ENCODE assay signal across 9 mouse cellular contexts in the genomic region with DNA sequence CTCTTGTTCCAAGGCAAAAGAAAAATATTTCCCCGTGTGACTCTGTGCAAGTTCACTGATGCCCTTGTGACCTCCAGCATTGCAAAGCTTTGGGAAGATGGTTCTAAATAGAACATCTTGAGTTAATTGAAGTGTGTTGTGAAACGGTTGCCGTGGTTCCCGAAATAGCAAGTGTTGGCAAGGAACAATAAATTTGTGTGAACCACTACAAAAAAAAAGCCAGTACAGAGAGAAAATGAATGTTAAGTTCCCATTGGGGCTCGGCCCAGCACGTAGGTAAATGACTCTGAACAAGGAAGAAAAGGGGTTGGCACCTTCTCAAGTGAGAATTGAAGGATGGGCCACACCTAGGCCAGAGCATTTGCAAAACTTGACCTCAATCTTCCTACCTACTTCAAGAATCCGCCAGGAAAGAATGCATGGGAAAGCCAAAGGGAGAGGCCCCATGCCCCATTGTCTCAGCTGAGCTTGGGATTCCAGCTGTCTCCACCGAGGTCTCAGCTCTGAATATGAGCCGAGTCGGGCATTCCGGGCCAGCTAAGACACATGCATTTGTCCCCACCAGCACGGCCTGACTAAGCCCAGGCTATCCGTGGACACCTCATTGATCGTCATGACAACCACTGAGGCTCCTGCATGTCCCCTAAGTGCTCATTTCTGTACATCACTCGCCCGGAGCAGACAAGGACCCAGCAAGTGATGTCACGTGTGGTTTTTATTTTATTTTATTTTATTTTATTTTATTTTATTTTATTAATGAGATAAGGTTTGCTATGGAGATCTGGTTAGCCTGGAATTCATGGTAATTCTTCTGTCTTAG. TPM values are rescaled to one million over a fixed set of nuclear protein-coding genes. Genes with fewer than 3 reads are reported as not detected.
DNase-seq lines count a peak whose midpoint lies in the region; ATAC-seq and TF ChIP-seq lines count a peak whose summit lies in the region.
"Had no signal": no experiment of that assay in that cellular context is flagged by ENCODE, and none has a peak within 500 bp of the region (broad histone marks: within the 10 kb centered on the region; RNA-seq: fewer than 3 reads in every experiment).

No protein-coding gene starts in this region.

- H3K4me3 ChIP-seq in liver, adult 2 months (ENCODE audit: insufficient read depth, low read depth, low read length): no peak overlapping the region
- no peak overlapping the region for H3K4me3 ChIP-seq in liver, postnatal 0 days (ENCODE audit: low read depth, low read length)
- no peak overlapping the region for H3K4me3 ChIP-seq in thymus, adult 2 months (ENCODE audit: control insufficient read depth, insufficient read depth, low read length)
- H3K4me3 ChIP-seq in hindbrain, embryonic 12.5 days: no peak overlapping the region

- TF ChIP-seq CTCF in liver, adult 2 months (IDR thresholded peaks at IDR 0.05; ENCODE audit: low read depth, low read length): no peak
- no peak for TF ChIP-seq CTCF in liver, postnatal 0 days (IDR thresholded peaks at IDR 0.05; ENCODE audit: low read depth)
- TF ChIP-seq CTCF in thymus, adult 2 months (IDR thresholded peaks at IDR 0.05; ENCODE audit: borderline replicate concordance, control insufficient read depth, extremely low read depth, insufficient read depth, low read length, poor library complexity): no peak

- H3K27me3 ChIP-seq in liver, adult 2 months (ENCODE audit: control insufficient read depth, insufficient read depth, low read length): no peaks in the 10 kb centered on the region
- H3K27me3 ChIP-seq in liver, postnatal 0 days (ENCODE audit: insufficient read depth, low read length): no peaks in the 10 kb centered on the region
- no peaks in the 10 kb centered on the region for H3K27me3 ChIP-seq in thymus, adult 2 months (ENCODE audit: control insufficient read depth, insufficient read depth, low read length)
- H3K27me3 ChIP-seq in hindbrain, embryonic 12.5 days: no peaks in the 10 kb centered on the region

- H3K79me2 ChIP-seq in liver, adult 2 months (ENCODE audit: control insufficient read depth, insufficient read depth, low read length): no peaks in the 10 kb centered on the region

- intact Hi-C loops in heart, postnatal 10 days (cut with DNase I): no loop called here

- ATAC-seq in liver, postnatal 0 days: no peak
- peak; percentile 34 for ATAC-seq in activated CD4-positive, CD25-positive, alpha-beta regulatory T cell, adult 4 months
- ATAC-seq in hindbrain, embryonic 12.5 days (ENCODE audit: low FRiP score): no peak

- H3K9ac ChIP-seq in liver, adult 2 months (ENCODE audit: low read depth, low read length): no peak overlapping the region
- no peak overlapping the region for H3K9ac ChIP-seq in liver, postnatal 0 days (replicated peaks)
- H3K9ac ChIP-seq in hindbrain, embryonic 12.5 days: no peak overlapping the region

- TF ChIP-seq EP300 in liver, postnatal 0 days (IDR thresholded peaks at IDR 0.05; ENCODE audit: low read depth): no peak

- WGBS in liver, adult 2 months: 79% methylated on average over 17 of the region's 17 CpGs
- WGBS in liver, postnatal 0 days (ENCODE audit: insufficient replicate concordance): 76% methylated on average over 17 of the region's 17 CpGs
- 64% methylated on average over 17 of the region's 17 CpGs for WGBS in thymus, adult 2 months
- WGBS in hindbrain, embryonic 12.5 days: 55% methylated on average over 17 of the region's 17 CpGs

- no peaks in the 10 kb centered on the region for H3K4me1 ChIP-seq in liver, adult 2 months (ENCODE audit: control insufficient read depth, insufficient read depth, low read length)
- peaks cover 7% of the 10 kb centered on the region for H3K4me1 ChIP-seq in liver, postnatal 0 days (ENCODE audit: insufficient read depth)
- peaks cover 19% of the 10 kb centered on the region for H3K4me1 ChIP-seq in thymus, adult 2 months (replicated peaks; ENCODE audit: control insufficient read depth, insufficient read depth, low read length)
- peaks cover 4% of the 10 kb centered on the region; the same call in 1 of the 2 replicates for H3K4me1 ChIP-seq in hindbrain, embryonic 12.5 days

- peak; percentile 7 for DNase-seq in liver, adult 2 months (ENCODE audit: extremely low read depth, low read depth, low spot score)
- DNase-seq in liver, postnatal 0 days: no peak
- peak; percentile 40 to 53 for DNase-seq in heart, postnatal 10 days
- DNase-seq in naive thymus-derived CD4-positive, alpha-beta T cell, adult 2 months (ENCODE audit: low read depth): peak; percentile 67
- DNase-seq in kidney, adult 11 months: no peak
- DNase-seq in thymus, adult 2 months: no peak

- TF ChIP-seq POLR2A in liver, adult 2 months (IDR thresholded peaks at IDR 0.05; ENCODE audit: extremely low read depth, insufficient read depth, low read length): no peak
- TF ChIP-seq POLR2A in thymus, adult 2 months (IDR thresholded peaks at IDR 0.05; ENCODE audit: control insufficient read depth, extremely low read depth, insufficient read depth, low read length, poor library complexity): no peak

- no peak overlapping the region for H3K4me2 ChIP-seq in liver, postnatal 0 days (ENCODE audit: low read depth, low read length)
- H3K4me2 ChIP-seq in hindbrain, embryonic 12.5 days (replicated peaks): no peak overlapping the region

- no peak overlapping the region for H3K27ac ChIP-seq in liver, adult 2 months (replicated peaks; ENCODE audit: insufficient read depth, low read depth, low read length)
- H3K27ac ChIP-seq in liver, postnatal 0 days (ENCODE audit: low read depth): no peak overlapping the region
- H3K27ac ChIP-seq in thymus, adult 2 months (ENCODE audit: control insufficient read depth, insufficient read depth, low read length): no peak overlapping the region
- H3K27ac ChIP-seq in hindbrain, embryonic 12.5 days: no peak overlapping the region
- H3K27ac ChIP-seq: kidney, postnatal 0 days had no signal

- H3K9me3 ChIP-seq in liver, postnatal 0 days (ENCODE audit: low read length): no peaks in the 10 kb centered on the region; the same call in 1 of the 2 replicates
- no peaks in the 10 kb centered on the region for H3K9me3 ChIP-seq in hindbrain, embryonic 12.5 days (replicated peaks)

- no peaks in the 10 kb centered on the region for H3K36me3 ChIP-seq in liver, adult 2 months (ENCODE audit: control insufficient read depth, insufficient read depth, low read length)
- no peaks in the 10 kb centered on the region for H3K36me3 ChIP-seq in liver, postnatal 0 days (replicated peaks; ENCODE audit: insufficient read depth, low read length)
- H3K36me3 ChIP-seq in thymus, adult 2 months (ENCODE audit: control insufficient read depth, insufficient read depth, low read length): no peaks in the 10 kb centered on the region
- no peaks in the 10 kb centered on the region for H3K36me3 ChIP-seq in hindbrain, embryonic 12.5 days

RNA-seq across cellular contexts. Expression of a gene that starts 21.5 kb away (rescaled TPM):
- total RNA-seq in liver, adult 2 months (2014; rRNA removed): 71.0 and 92.3 TPM in 2 replicates
- 90.3 and 129 TPM in 2 replicates for polyA plus RNA-seq in liver, adult 2 months (2012; rRNA removed)
- polyA plus RNA-seq in liver, postnatal 0 days (2015; fragmentation: Nextera tagmentation; extraction: Ambion mirVana): 39.6 and 43.5 TPM in 2 replicates
- polyA plus RNA-seq in activated CD4-positive, CD25-positive, alpha-beta regulatory T cell, adult 4 months (2017; shearing (Covaris generic)): 10 to 100 TPM; 38.6 to 48.2 TPM
- 100 to 1,000 TPM; 111 to 119 TPM for total RNA-seq in heart, postnatal 10 days (2021)
- polyA plus RNA-seq in thymus, adult 2 months (2012; rRNA removed): 185 and 209 TPM in 2 replicates
- polyA plus RNA-seq in hindbrain, embryonic 12.5 days (2016; fragmentation: Nextera tagmentation; extraction: Ambion mirVana): 159 TPM in 2 replicates

Comparison
In these comparisons a context has a peak if more than half of its experiments do, and no peak if none do; other contexts are left out.
1. DNase-seq: peak in liver, adult 2 months (single experiment), heart, postnatal 10 days (2 of 2) and naive thymus-derived CD4-positive, alpha-beta T cell, adult 2 months (single experiment); none in liver, postnatal 0 days (single experiment), kidney, adult 11 months (single experiment) and thymus, adult 2 months (single experiment).